Mouse (Mus musculus) cerebellum, adult 2 months (tissue): Measurements from ENCODE around the gene Lin54. TPM values are rescaled to one million over a fixed set of nuclear protein-coding genes. Genes with fewer than 3 reads are reported as not detected.

Source experiments
- DNase-seq, 2 experiments: peaks; one replicate each; pipeline ENCODE4 v3.0.0; 2021
- H3K27ac ChIP-seq: fragments of 200-500 bp; 2 replicates; pipeline ENCODE4 v1.5.1; 2012; ENCODE audit warnings: low read length, control low read depth, inconsistent platforms; ENCODE audit not compliant: insufficient read depth
- H3K27me3 ChIP-seq: fragments of 200-500 bp; 2 replicates; pipeline ENCODE4 v1.6.1; 2012; ENCODE audit warnings: inconsistent platforms, mild to moderate bottlenecking, low read length, moderate library complexity; ENCODE audit not compliant: control insufficient read depth, insufficient read depth
- H3K4me1 ChIP-seq: fragments of 200-500 bp; 2 replicates; pipeline ENCODE4 v1.6.1; 2011; ENCODE audit warnings: low read length; ENCODE audit not compliant: control insufficient read depth, insufficient read depth
- H3K4me3 ChIP-seq: fragments of 200-500 bp; replicated peaks from 2 replicates; pipeline ENCODE3; 2011; ENCODE audit warnings: mild to moderate bottlenecking, low read depth, low read length, control low read depth; ENCODE audit not compliant: insufficient read depth
- CTCF ChIP-seq: fragments of 200-500 bp; IDR thresholded peaks from 2 replicates; pipeline ENCODE4 v1.5.1; 2011; ENCODE audit warnings: low read depth, mild to moderate bottlenecking, control low read depth, low read length, moderate library complexity, borderline replicate concordance; ENCODE audit not compliant: insufficient read depth
- POLR2A ChIP-seq: fragments of 200-500 bp; IDR thresholded peaks from 2 replicates; pipeline ENCODE4 v1.6.1; 2011; ENCODE audit warnings: low read length, control low read depth, borderline replicate concordance; ENCODE audit not compliant: insufficient read depth
- WGBS: fragments of 180-500 bp; shearing (Covaris S2); methylation state at CpG from one replicate; pipeline ENCODE4 v1.1.7; 2018; 5-methylcytosine and 5-hydroxymethylcytosine counted together
- polyA plus RNA-seq: library from polyadenylated mRNA; depleted of rRNA; stranded (reverse); fragments of >200 nt; gene quantifications from 2 replicates; pipeline ENCODE4 v1.2.3, GENCODE M21; 2012

Gene Lin54
- polyA plus RNA-seq, 1 experiment = 6.1 TPM

GRCm38 (mm10) chr5:100487120-100487519 is 13.3 kb downstream of the Lin54 start:
- no peaks in the 10 kb centered on the region for H3K27me3 ChIP-seq
- H3K4me3 ChIP-seq = no peak overlapping the region
- WGBS = 93% methylated on average over 2 of the region's 2 CpGs
- H3K4me1 ChIP-seq = no peaks in the 10 kb centered on the region; the same call in 1 of the 2 replicates
- no peak for DNase-seq
- H3K27ac ChIP-seq = no peak overlapping the region
- TF ChIP-seq CTCF = no peak
- TF ChIP-seq POLR2A = no peak

GRCm38 (mm10) chr5:100483569-100483968 is 16.9 kb downstream of the Lin54 start:
- Histone ChIP-seq H3K4me1 (no peaks in the 10 kb centered on the region; the same call in 1 of the 2 replicates), H3K27me3 (no peaks in the 10 kb centered on the region), H3K27ac (no peak overlapping the region), H3K4me3 (no peak overlapping the region)
- DNase-seq = no peak
- no peak for TF ChIP-seq POLR2A

DNA sequence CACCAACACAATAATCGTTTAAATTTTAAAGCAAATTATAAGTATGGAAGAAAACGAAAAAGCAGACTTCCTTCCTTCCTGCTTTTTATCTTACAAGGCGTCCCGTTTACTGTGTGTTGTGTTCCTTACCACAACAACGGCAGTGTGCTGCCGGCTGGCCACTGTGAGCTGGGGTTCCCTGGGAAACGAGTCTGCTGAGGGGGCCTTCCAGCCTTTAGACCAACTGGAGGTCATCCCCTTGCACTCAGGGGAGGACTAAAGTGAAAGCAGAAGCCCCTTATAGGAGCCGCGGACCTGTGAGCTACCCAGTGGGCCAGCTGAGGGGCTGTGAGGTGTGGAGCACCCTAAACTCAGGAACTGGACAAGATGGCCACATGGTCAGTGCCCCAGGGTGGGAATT is 22.8 kb downstream of the Lin54 start:
- H3K4me1 ChIP-seq = no peaks in the 10 kb centered on the region
- H3K27ac ChIP-seq = no peak overlapping the region
- no peaks in the 10 kb centered on the region for H3K27me3 ChIP-seq
- TF ChIP-seq CTCF = no peak
- 90% methylated on average over 9 of the region's 9 CpGs for WGBS
- no peak for DNase-seq
- no peak overlapping the region for H3K4me3 ChIP-seq

GRCm38 (mm10) chr5:100476328-100476727 is 24.1 kb downstream of the Lin54 start:
- Histone ChIP-seq H3K4me3 (no peak overlapping the region), H3K4me1 (no peaks in the 10 kb centered on the region), H3K27ac (no peak overlapping the region), H3K27me3 (no peaks in the 10 kb centered on the region)
- 82% methylated on average over 3 of the region's 3 CpGs for WGBS
- TF ChIP-seq CTCF (no peak), POLR2A (no peak)
- no peak for DNase-seq

DNA sequence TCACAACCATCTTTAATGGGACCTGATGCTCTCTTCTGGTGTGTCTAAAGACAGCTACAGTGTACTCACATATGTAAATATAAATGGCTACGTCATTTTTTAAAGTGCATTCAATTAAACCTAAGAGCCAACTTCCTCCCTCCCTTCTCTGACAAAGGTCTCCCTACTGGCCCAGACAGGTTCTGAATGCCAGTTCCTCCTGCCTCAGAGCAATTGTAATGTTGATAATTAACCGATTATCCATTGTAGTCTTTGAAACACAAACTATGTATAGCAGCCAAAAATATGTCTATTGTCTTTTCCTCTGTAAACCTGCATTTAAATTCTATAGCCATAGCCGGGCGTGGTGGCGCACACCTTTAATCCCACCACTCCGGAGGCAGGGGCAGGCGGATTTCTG is 33.1 kb downstream of the Lin54 start:
- H3K27ac ChIP-seq = no peak overlapping the region
- TF ChIP-seq POLR2A (no peak), CTCF (no peak)
- H3K4me3 ChIP-seq = no peak overlapping the region
- no peaks in the 10 kb centered on the region for H3K27me3 ChIP-seq
- no peak for DNase-seq
- H3K4me1 ChIP-seq = no peaks in the 10 kb centered on the region
- 98% methylated on average over 7 of the region's 7 CpGs for WGBS

DNA sequence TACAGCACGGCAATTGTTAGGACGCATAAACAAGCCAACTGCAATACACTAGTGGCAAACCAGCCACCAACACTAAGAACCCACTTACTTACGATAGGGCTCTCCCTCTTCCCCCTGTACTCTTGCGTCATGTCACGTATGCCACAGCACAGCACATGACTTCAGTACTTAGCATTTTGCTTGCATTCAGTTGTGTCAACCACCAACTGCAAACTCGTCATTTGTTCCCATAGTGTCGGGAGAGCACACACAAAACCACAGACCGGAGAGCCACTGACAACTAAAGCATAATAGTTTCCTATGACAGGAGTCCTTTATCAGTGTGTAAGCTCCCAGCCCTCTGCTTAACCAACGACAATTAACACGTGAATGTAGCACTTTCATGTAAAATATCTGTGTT is 33.8 kb downstream of the Lin54 start:
- Histone ChIP-seq H3K27ac (no peak overlapping the region), H3K4me1 (no peaks in the 10 kb centered on the region), H3K27me3 (no peaks in the 10 kb centered on the region), H3K4me3 (no peak overlapping the region)
- DNase-seq = no peak
- WGBS = 91% methylated on average over 10 of the region's 10 CpGs
- no peak for TF ChIP-seq CTCF
- no peak for TF ChIP-seq POLR2A

GRCm38 (mm10) chr5:100462374-100462773 is 38.1 kb downstream of the Lin54 start:
- H3K4me3 ChIP-seq = no peak overlapping the region
- WGBS = 90% methylated on average over 2 of the region's 2 CpGs
- no peaks in the 10 kb centered on the region for H3K27me3 ChIP-seq
- H3K4me1 ChIP-seq = no peaks in the 10 kb centered on the region
- no peak overlapping the region for H3K27ac ChIP-seq
- TF ChIP-seq POLR2A (no peak), CTCF (no peak)
- DNase-seq = no peak

DNA sequence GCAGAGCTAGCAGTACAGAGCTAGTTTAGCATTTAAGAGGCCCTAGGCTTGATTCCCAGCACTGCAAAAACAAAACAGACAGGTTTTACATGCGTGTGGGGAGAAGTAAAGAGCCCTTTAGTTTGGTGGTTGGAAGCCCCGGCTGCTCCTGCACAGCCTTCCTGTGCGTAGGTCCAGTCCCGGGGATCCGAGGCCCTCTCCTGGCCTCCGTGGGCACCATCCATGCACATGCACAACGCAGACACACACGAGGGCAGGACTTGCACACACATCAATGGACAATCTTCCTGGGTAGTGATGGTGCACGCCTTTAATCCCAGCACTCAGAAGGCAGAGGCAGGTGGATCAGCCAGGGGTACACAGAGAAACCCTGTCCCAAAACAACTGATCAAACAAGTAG is 38.9 kb downstream of the Lin54 start:
- 96% methylated on average over 9 of the region's 9 CpGs for WGBS
- DNase-seq = no peak
- Histone ChIP-seq H3K27me3 (no peaks in the 10 kb centered on the region), H3K27ac (no peak overlapping the region), H3K4me1 (no peaks in the 10 kb centered on the region), H3K4me3 (no peak overlapping the region)
- no peak for TF ChIP-seq CTCF
- TF ChIP-seq POLR2A = no peak

DNA sequence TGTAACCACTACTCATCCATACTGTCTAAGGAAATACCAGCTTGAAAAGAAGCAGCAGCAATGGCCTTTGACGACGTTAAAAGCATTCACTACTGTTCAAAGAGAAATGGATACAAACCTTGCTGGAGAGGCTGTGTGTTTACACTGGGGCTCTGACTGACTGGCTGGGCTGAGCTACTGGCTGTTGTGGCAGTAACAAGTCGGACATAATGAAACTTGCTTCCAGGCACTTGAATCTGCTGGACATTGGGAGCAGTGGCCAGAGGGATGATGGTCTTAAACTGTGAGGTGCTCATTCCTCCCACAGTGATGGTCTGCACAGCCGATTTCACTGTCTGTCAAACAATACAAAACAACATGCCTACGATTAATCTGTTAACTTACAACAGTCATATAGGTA is 41.0 kb downstream of the Lin54 start:
- 93% methylated on average over 5 of the region's 5 CpGs for WGBS
- no peak overlapping the region for H3K27ac ChIP-seq
- no peaks in the 10 kb centered on the region for H3K4me1 ChIP-seq
- TF ChIP-seq CTCF (no peak), POLR2A (no peak)
- no peak for DNase-seq
- H3K4me3 ChIP-seq = no peak overlapping the region
- H3K27me3 ChIP-seq = no peaks in the 10 kb centered on the region
